Mouse (Mus musculus): ENCODE results near the gene Lpp.

Lpp gene

DNA sequence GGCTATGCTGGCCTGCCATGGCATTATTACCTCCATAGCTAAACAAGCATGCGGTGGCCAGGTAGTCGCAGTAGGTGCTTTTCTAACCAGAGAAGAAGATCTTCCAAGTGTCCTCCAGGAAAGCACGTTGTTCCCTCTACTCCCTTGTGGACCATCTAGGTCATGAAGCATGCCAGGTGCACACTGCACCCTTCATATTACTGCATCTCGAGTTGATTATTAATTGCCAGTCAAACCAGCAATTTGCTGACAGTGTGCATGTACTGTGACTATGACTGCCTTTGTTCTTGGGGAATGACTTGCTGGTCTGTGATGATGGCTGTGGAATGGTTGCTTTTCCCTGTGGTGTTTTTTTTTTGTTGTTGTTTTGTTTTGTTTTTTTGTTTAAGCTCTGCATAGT, 45.1 kb downstream of the Lpp start:
- no peak for DNase-seq

DNA sequence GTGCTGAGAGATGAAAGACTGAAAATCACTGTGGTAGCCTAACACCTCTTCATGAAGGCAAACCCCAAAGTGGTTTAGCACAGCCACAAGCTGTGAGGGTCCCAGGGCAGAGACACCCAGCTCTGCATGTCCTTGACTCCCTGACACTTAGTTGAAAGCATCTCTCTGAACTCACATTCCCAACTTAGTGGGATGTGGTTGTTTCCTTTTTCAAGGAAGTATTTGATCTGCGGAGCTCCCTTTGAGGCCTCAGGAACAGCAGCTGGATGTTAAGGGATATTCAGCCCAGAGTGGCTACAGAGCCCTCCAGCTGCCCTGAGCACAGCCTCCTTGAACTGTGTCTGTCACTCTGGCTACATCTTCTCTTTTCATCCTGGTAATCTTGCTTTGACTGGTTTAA, 48.0 kb downstream of the Lpp start:
- DNase-seq = no peak

DNA sequence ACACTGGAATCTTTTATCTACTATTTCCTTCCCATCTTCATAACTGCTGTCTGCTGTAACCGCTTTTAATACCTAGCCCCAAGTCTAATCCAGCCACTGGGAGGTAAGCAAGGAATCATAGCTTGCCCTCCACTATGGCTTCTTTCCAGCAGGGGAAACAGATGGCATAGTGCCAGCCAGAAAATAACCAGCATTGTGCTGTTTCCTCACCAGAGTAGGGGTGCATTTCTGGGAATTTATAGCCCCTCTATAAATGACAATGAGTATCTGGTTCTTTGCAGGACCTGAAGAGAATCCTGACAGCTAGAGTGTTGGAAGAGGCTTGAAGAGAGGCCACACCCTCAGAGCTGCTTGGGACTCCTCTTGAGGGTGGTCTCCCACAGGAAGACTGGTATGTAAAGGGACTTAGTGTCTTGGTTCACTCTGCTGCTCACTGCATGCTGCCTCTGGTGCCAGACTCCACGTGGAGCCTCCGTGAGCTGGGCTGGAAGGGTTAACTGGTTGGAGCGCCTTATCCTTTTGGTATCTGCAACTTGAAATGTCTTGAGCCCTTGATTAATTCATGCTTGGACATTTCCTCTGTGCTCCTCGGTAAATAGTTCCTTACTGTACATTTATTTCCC, 49.3 kb downstream of the Lpp start:
- no peak for DNase-seq

DNA sequence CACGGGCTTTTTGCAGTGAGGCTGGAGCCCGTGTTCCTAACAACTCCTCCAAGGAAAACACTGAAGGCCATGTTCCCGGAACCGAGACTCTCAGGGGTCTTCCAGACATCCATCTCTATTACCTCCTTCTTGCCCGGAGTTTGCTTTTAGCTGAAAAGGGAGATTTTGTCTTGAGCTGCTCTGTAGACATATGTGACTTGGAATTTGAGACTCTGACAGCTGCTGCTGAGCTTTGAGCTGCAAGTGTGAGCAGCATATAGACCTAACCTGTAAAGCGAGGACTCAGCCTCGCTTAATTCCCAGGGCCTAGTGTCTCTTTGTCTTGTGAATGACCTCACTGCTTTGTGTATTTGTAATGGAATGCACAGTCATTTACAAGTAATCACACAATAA, 49.8 kb downstream of the Lpp start:
- DNase-seq = no peak

DNA sequence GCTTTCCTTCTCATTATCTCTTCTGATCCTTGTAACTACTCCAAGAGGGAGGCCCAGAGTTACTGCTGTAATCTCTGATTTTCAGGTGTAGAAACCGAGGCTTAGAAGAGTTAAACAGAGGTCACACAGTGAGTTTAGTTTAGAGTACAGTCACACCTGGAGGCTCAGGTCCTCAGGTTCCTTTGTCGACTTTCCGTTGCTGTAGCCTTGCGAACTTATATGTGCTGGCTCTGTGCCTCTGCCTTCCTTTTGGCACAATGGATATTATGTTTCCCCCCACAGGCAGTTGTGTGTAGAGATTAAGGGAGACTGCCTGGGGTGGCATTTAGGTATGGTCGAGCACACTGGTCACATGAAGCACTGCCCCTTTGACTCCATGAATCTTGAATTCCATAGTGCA, 50.2 kb downstream of the Lpp start:
- no peak for DNase-seq

DNA sequence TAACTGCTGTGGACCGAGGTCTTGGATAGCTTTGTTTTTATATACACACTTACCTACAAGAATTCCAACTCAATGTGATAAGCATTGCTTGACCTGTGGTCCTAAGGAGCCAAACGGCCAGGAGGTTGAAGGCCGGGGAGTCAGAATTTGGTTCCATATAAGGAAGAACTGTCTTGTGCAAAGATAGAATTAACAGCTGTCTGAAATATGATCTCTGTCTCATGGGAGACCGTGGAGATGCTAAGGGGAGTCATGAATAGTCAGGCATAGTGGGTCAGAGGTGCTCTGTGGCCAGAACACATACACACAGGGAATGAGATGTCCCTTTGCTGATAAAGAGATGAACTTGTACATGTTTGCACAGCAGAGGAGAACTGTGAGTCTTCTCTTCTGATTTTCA, 51.5 kb downstream of the Lpp start:
- DNase-seq = no peak

DNA sequence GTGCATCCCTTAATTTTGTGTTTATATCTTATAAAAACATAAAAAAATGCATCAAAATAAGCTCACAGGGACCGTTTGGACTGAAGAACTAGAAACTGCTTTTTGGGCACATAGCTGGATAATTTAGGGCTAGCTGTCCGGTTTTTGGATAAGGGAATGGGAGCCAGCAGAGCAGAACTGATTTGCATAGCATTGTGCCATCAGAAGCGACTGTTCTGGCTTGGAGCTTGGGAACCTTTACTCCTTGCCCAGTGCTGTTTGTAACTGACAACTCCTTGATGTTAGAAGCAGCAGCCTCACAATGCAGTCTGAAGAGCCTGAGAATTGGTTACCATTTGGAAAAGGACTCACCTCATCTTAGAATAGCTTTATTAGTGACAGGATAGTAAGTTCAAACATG, 52.2 kb downstream of the Lpp start:
- DNase-seq = no peak

DNA sequence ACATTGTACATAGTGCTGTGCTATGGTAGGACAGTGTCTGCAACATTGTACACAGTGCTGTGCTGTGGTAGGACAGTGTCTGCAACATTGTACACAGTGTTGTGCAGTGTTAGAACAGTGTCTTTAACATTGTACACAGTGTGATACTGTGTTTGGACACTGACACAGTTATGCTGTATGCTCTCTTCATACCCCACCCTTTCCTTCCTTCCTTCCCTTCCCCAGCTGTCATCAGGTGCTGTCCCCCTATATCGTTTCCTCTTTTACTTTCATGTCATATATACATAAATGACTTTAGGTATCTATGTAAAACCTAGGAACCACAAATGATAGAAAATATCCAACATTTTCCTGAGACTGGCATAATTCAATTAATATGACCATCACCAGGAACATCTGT, 53.1 kb downstream of the Lpp start:
- no peak for DNase-seq

DNA sequence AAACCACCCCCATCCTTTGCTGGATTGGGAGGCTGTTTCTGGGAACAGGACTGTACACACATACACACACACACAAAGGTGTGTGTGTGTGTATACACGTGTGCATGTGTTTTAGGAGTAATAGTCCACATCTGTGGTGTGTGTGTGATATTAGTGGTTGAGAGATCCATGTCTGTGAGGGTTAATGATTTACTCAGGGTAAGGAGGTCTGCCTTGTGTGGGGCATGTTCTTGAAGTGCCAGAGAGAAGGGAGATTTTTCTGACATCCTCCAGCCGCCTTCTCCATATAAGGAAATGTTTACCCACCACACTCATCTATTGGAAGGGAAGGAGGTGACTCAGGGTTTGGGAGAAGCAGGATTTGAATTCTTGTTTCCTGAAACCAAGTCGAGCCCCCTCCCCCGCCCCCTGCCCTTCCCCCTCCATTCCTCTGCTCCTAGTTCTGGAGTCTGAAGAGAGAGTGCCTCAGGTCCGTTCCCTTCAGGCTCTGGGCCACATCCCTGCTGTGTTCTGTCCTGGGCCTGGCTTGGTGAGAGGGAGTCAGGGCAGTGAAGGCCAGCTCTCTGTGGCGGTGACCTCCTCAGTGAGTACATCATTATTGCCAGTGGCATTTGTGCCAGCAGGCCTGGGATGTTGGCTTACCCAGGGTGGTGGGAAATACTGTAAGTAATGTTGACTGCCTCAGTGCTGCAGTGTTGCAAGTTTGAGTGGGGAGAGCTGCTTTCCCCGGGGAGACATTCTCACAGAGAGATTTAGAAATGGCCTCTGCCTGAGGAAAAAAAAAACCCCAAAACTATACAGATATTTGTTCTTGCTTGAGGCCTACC, 54.6 kb downstream of the Lpp start:
- no peak for DNase-seq

DNA sequence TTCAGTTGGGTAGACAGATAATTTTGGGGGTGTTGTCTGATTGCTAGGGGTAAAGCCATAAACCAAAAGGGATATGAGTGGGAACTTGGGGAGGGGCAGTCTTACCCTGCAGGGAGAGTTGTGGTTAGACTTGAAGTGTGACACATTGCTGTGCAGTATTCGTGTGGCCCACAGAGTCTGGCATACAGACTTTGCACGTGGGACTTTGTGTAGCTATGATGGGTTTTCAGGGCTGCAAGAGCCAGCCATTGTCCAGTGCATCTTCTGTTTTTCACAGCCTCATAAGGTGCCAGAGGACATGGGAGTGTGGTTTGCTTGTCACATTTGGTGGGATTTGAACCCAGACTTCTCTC, 55.2 kb downstream of the Lpp start:
- DNase-seq = no peak

DNA sequence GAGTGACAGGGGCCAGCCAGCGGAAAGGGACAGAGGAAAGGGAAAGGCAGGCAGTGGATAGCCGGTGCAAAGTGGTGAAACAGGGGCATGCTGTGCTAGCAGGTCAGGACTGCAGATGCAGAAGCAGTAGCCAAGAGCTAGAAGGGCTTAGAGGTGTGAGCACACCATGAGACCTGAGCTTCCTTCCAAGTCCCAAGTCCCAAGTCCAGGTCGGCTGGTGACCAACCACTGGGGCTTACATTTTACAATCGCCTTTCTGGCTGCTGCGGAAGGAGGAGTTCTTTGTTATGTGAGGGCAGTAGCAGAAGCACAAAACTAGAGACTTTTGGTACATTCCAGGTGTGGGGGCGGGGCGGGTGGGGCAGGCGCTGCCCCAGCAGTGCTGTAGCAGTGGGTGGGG, 56.5 kb downstream of the Lpp start:
- DNase-seq = peak; percentile 51 to 67

DNA sequence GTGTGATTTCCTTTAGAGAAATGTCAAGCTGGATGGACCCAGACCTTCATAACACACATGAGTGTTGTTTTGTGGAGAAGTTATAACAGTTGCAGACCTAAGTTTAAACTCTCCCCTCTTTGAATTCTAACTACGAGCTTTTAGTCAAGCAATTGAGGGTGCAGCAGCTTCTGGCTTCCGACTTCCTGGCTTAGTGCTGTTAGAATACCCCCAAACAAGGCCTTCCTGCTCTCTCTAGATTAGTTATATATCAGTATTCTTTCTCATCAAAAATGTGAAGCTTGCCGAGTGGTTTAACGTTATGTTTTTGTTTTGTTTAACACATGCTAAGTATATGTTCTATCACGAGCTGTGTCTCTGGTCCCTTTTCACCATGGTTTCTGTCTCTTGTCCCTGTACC, 56.9 kb downstream of the Lpp start:
- no peak for DNase-seq

DNA sequence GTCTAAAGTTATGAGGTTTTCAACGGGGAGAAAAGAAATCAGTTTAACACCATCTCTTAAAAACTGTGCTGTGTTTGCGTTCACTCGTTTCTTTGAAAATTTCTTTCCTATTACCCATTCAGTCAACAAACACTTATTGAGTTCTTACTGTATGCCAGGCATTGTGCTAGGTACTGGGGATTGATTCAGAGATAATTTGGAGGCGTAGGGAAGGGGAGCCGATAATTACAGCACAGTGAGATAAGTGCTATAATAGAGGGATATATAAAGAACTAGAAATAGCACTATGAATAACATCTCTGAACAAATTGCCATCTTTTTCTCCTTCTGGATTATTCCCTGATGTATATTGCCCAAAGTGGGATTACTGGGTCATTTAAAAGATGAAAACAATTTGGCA, 57.8 kb downstream of the Lpp start:
- DNase-seq = no peak

DNA sequence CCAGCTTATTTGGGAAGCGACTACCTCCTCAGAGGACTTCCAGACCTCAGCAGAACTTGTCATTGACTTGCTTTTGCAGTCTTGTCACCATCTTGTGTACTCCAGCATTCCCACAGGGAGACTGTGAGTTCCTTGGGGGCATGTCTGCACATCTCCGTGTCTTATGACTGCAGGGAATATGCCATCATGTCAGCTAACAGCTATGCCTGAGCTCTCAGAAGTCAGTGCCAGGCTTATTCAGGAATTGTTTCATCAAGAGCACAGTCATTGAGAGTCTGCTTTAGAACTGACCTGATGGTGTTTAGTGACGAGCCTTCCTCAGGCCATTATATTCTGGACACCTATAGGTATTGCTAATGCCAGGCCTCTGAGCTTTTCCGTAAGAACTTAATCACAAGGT, 60.2 kb downstream of the Lpp start:
- no peak for DNase-seq

DNA sequence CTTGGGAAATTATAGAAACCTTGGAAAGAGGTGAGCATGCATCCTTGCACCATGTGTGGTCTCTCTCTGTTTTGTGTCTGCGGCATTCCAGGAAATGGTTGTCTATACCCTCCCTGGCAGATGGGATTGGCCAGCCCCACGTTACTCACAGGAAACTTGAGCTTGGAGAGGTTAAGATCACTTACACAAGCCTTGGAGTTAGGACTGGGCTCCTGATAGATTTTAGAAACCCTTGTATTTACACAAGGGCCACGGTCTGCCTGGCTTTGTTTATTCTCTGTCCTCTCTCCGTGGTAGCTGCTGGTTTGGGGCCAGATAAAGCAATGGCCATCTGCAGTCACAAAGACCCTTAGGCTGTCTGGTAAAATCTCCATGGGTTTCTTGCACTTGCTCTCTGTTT, 61.2 kb downstream of the Lpp start:
- DNase-seq = no peak

DNA sequence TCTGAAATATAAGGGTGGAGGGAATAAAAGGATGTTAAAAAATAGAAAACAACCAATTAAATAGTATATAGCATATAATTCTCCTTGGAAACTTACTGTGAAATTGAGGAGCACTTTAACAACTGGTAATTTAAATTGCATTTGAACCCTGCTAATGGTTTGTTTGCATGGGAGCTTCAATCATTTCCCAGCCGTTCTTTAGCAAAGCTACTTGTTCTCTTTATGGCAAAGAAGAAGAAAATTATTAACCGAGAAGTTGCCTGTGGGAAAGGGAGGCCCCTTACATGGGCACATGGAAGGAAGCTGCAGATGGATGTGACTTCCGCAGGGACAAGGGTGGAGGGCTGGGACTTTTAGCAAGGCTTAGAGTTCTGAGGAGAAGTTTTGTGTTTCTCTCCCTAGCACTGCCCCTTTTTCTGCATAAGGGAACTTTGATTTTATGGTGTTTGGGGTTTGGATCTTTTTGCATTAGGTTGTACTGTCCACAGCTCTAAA, 62.1 kb downstream of the Lpp start:
- no peak for DNase-seq

DNA sequence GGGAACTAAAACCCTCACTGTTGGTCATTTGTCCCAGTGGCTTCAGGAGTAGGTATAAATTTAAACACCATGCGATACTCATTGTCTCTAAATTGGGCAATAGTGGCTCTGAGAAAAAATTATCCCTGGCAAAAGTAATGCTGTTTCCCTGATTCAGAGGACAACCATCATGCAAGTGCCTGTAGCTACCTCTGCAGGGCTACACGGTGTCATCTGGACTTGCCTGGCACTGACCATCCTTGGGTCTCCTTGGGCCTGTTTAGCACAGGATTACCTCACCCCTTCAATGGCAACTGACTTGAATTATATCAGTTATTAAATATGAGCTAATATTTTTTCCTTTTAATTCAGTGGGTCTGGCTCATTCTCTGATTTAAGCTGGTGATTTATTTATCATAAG, 70.5 kb downstream of the Lpp start:
- DNase-seq = no peak

DNA sequence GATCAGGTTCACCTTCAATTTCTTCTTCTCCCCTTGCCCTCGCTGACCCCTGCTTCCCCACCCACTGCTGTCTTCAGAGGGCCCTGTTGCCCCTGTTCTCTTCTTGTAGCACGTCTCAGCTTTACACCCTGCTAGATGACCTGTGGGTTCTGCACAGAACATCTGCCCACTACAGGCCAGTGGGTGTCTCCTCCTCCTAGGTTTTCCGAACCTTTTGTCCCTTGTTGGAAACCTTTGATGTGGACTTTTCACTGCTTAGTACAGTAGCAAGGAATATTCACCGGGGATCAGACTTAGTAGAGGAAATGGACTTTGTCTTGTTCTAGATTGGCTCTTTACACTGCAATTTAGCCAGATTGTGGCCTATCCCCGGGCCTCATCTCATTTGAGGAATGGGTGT, 71.1 kb downstream of the Lpp start:
- DNase-seq = no peak

DNA sequence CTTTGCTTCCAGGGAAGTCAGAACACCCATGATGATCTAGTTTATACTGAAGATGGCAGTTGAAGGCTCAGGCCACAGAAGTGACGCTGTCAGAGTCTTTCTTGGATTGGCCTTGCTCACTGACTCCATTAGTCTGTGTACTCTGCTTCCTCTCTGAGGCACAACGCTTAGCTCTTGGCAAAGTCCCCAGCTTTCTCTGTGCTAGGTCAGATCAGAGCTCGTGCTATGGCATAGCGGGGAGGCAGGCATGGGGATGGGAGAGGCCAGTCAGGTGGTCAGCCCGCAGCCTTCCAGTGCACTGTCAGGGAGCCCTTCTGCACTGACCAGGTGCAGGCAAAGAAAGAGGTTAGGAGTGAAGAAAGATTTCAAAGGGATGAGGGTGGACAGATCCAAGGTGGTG, 72.3 kb downstream of the Lpp start:
- DNase-seq = peak; percentile 58 to 67

DNA sequence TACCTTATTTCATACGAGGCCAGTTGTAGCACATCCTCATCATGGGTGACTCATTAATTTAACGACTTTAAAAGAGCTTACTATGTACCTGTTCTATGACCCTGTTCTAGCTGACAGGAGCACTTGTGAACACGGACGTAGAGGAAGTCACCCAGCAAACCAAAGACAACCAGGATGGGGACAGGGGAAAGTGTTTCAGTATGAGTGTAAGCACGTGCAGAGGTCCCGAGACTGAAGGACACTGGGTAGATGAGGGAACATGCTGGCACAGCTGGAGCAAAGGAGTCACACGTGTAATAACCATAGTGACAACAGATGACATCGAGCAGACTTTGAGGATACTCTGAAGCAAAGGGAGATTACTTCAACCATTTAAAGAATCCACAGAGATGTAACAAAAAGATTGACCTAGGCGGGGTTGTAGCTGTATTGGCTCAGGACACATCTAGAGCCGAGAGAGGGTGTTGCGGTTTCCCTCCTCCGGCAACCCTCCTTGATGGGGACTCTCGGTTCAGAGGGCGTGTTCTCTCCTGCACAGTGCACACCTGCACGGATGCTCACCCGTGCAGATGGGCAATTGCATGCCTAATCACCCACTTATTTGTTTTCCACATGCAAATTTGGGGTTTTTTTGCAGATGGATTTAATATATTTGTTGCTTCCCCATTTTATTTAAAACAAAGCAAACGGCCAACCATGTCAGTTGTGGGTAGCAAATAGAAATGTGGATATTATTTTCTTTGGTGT, 74.4 kb downstream of the Lpp start:
- no peak for DNase-seq

DNA sequence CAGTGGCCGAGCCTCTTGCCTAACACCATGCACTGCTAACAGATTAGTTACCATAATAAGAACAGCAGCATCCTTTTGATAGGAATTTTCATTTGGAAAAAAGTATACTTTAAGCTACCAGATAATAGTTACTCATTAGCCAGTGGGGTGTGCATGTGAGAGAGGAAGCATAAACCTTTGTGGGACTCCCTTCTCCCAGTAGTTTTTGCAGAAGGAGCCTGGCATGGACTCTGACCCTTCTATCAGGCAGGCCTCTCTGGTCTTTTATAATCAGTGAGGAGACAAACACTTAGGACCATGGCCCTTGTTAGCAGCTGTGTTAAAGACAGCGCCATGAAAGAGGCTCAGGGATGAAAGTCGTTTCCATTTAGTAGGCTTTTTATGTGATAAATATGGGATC, 76.0 kb downstream of the Lpp start:
- DNase-seq = no peak

DNA sequence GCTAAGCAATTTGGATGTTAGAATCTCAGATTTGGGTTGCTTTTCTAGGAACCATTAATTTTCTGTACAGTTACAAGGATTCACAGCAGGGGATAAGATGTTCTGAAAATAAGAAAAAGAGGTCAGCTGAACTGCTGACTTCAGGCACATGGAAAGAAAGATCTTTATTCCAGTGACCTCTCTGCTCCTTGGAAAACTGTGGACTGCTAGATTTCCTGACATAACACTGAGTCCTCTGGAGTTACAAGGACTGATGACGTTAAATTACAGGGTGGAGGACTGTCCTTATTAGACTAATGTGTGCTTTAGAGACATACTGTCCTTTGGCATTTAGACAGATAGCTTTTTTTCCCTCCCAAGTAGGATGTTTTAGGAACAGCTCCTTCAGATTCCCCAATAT, 77.3 kb downstream of the Lpp start:
- DNase-seq = no peak

DNA sequence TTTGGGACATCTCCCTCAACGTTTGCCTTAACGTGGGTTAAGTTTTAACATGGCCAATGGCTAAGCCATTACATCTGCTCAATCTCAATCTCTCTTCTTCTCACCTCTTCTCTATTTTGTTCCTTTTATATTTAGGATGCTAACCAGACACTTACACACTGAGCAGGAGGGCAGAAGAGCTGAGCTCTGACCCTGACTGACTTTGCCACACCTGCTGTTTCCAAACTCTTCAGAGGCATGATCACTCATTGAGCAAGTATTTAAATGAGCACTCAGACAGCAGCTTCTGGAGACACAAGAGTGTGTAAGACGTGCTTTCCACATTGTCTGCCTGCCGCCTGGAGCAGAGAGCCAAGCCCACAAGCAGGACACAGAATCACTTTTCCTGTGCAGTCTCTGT, 77.7 kb downstream of the Lpp start:
- no peak for DNase-seq

DNA sequence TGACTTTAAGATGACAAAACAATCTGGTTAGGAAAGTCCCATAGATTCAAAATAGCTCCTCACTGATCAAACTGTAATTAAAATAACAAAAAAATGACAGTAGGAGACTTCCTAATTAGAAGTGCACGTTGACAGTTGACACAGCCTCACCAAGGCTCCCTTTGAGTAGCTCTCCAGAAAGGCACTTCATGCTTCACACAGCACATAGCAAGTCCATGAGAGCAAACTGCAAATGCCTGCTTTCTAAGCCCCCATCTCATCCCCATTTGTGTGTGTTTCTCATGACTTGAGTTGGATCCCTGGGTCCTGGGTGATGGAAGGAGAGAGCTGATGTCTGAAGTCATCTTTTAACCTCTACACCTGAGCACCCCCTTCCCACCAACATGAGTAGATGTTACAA, 78.5 kb downstream of the Lpp start:
- no peak for DNase-seq

All from cerebellum, postnatal 25 days (tissue).